Comparison of ENCODE assay signal across 19 mouse cellular contexts in genomic region chr10:76727301-76727700, GRCm38 (mm10). TPM values are rescaled to one million over a fixed set of nuclear protein-coding genes. Genes with fewer than 3 reads are reported as not detected.
DNase-seq lines count a peak whose midpoint lies in the region; ATAC-seq lines count a peak whose summit lies in the region.
"Had no signal": no experiment of that assay in that cellular context is flagged by ENCODE, and none has a peak within 500 bp of the region (broad histone marks: within the 10 kb centered on the region; RNA-seq: fewer than 3 reads in every experiment).

No protein-coding gene starts in this region.

- H3K27me3 ChIP-seq in midbrain, embryonic 10.5 days (ENCODE audit: low read depth, poor library complexity, severe bottlenecking) = peaks cover 12% of the 10 kb centered on the region; the same call in 1 of the 2 replicates
- H3K27me3 ChIP-seq in midbrain, embryonic 11.5 days (ENCODE audit: control insufficient read depth, insufficient read depth, low read length) = no peaks in the 10 kb centered on the region
- no peaks in the 10 kb centered on the region for H3K27me3 ChIP-seq in embryonic facial prominence, embryonic 14.5 days (replicated peaks; ENCODE audit: control insufficient read depth, insufficient read depth, low read length)
- H3K27me3 ChIP-seq in limb, embryonic 10.5 days (ENCODE audit: low read depth, poor library complexity, severe bottlenecking) = no peaks in the 10 kb centered on the region
- H3K27me3 ChIP-seq: embryonic facial prominence, embryonic 12.5 days; limb, embryonic 12.5 days; midbrain, embryonic 15.5 days had no signal

- no peak overlapping the region; the same call in 1 of the 2 replicates for H3K27ac ChIP-seq in midbrain, embryonic 10.5 days (replicated peaks)
- no peak overlapping the region for H3K27ac ChIP-seq in midbrain, embryonic 11.5 days (ENCODE audit: low read depth, low read length)
- peak overlapping the region; percentile 79; the same call in 1 of the 2 replicates for H3K27ac ChIP-seq in embryonic facial prominence, embryonic 14.5 days (replicated peaks; ENCODE audit: low read depth, low read length)
- 0 out of 2 replicates have a peak overlapping the region, but pooled peaks have one; percentile 72 for H3K27ac ChIP-seq in limb, embryonic 10.5 days
- H3K27ac ChIP-seq: hindbrain, embryonic 13.5 days; limb, embryonic 12.5 days; liver, embryonic 14.5 days; midbrain, embryonic 15.5 days had no signal

- H3K4me1 ChIP-seq in midbrain, embryonic 10.5 days = peaks cover 25% of the 10 kb centered on the region
- no peaks in the 10 kb centered on the region; the same call in 1 of the 2 replicates for H3K4me1 ChIP-seq in midbrain, embryonic 11.5 days (ENCODE audit: control insufficient read depth, insufficient read depth, low read length)
- peaks cover 50% of the 10 kb centered on the region for H3K4me1 ChIP-seq in embryonic facial prominence, embryonic 14.5 days (ENCODE audit: control insufficient read depth, insufficient read depth, low read length)
- peaks cover 34% of the 10 kb centered on the region for H3K4me1 ChIP-seq in limb, embryonic 10.5 days
- H3K4me1 ChIP-seq: midbrain, embryonic 15.5 days had no signal

- peak; percentile 14 for DNase-seq in kidney, postnatal 10 days
- DNase-seq in kidney, adult 18-20 months = no peak
- peak; percentile 8 for DNase-seq in midbrain, embryonic 10.5 days (ENCODE audit: low spot score)
- DNase-seq in midbrain, embryonic 11.5 days (ENCODE audit: low spot score, missing footprints) = no peak
- DNase-seq in embryonic facial prominence, embryonic 14.5 days (ENCODE audit: low spot score) = no peak
- DNase-seq in limb, embryonic 10.5 days (ENCODE audit: low spot score) = no peak
- DNase-seq in frontal cortex, postnatal 25 days (ENCODE audit: low spot score in 2 of 2) = no peak
- DNase-seq: cerebellum, adult 9-10 months; forebrain, postnatal 0 days; kidney, adult 9 months; kidney, postnatal 36 days; right cerebral cortex, postnatal 25 days had no signal

- no peaks in the 10 kb centered on the region for H3K9me3 ChIP-seq in midbrain, embryonic 10.5 days (replicated peaks)
- no peaks in the 10 kb centered on the region for H3K9me3 ChIP-seq in midbrain, embryonic 11.5 days (ENCODE audit: control insufficient read depth, low read length)
- no peaks in the 10 kb centered on the region for H3K9me3 ChIP-seq in embryonic facial prominence, embryonic 14.5 days (ENCODE audit: control insufficient read depth, low read length)
- H3K9me3 ChIP-seq in limb, embryonic 10.5 days (replicated peaks) = no peaks in the 10 kb centered on the region
- H3K9me3 ChIP-seq: embryonic facial prominence, embryonic 12.5 days; forebrain, embryonic 10.5 days; hindbrain, embryonic 13.5 days; limb, embryonic 12.5 days; midbrain, embryonic 15.5 days had no signal

- 85% methylated on average over 7 of the region's 7 CpGs for WGBS in midbrain, embryonic 10.5 days
- 87% methylated on average over 7 of the region's 7 CpGs for WGBS in midbrain, embryonic 11.5 days
- WGBS in embryonic facial prominence, embryonic 14.5 days = 86% methylated on average over 7 of the region's 7 CpGs
- WGBS in limb, embryonic 10.5 days = 93% methylated on average over 7 of the region's 7 CpGs

- no peak overlapping the region for H3K9ac ChIP-seq in midbrain, embryonic 11.5 days (ENCODE audit: low read length)
- no peak overlapping the region for H3K9ac ChIP-seq in embryonic facial prominence, embryonic 14.5 days (ENCODE audit: low read depth, low read length)
- H3K9ac ChIP-seq: embryonic facial prominence, embryonic 12.5 days; forebrain, postnatal 0 days; hindbrain, embryonic 13.5 days; limb, embryonic 12.5 days; liver, embryonic 14.5 days; midbrain, embryonic 15.5 days had no signal

- H3K36me3 ChIP-seq in midbrain, embryonic 10.5 days = no peaks in the 10 kb centered on the region
- H3K36me3 ChIP-seq in midbrain, embryonic 11.5 days (ENCODE audit: control insufficient read depth, insufficient read depth, low read length) = no peaks in the 10 kb centered on the region
- H3K36me3 ChIP-seq in embryonic facial prominence, embryonic 14.5 days (ENCODE audit: control insufficient read depth, insufficient read depth, low read length) = peaks cover 13% of the 10 kb centered on the region
- H3K36me3 ChIP-seq in limb, embryonic 10.5 days = no peaks in the 10 kb centered on the region
- H3K36me3 ChIP-seq: forebrain, embryonic 10.5 days; hindbrain, embryonic 13.5 days; midbrain, embryonic 15.5 days had no signal

- no peak for ATAC-seq in midbrain, embryonic 11.5 days (ENCODE audit: low FRiP score)
- ATAC-seq in embryonic facial prominence, embryonic 14.5 days (ENCODE audit: low read depth) = no peak
- ATAC-seq: forebrain, postnatal 0 days; midbrain, embryonic 15.5 days had no signal

- no peak overlapping the region for H3K4me2 ChIP-seq in midbrain, embryonic 11.5 days
- H3K4me2 ChIP-seq in embryonic facial prominence, embryonic 14.5 days (ENCODE audit: low read depth, low read length) = no peak overlapping the region
- H3K4me2 ChIP-seq: embryonic facial prominence, embryonic 12.5 days; hindbrain, embryonic 13.5 days; limb, embryonic 12.5 days; midbrain, embryonic 15.5 days had no signal

- H3K4me3 ChIP-seq in midbrain, embryonic 10.5 days = no peak overlapping the region
- H3K4me3 ChIP-seq in midbrain, embryonic 11.5 days (ENCODE audit: low read depth, low read length) = no peak overlapping the region
- H3K4me3 ChIP-seq in embryonic facial prominence, embryonic 14.5 days (ENCODE audit: low read depth, low read length) = no peak overlapping the region
- no peak overlapping the region for H3K4me3 ChIP-seq in limb, embryonic 10.5 days
- H3K4me3 ChIP-seq: embryonic facial prominence, embryonic 12.5 days; forebrain, embryonic 10.5 days; hindbrain, embryonic 13.5 days; limb, embryonic 12.5 days; midbrain, embryonic 15.5 days; myocyte had no signal

RNA-seq across cellular contexts. Expression of gene Col6a1, which starts 1.3 kb away (rescaled TPM):
- polyA plus RNA-seq in midbrain, embryonic 10.5 days (2016; fragmentation: Nextera tagmentation; extraction: Ambion mirVana) = 8.0 and 14.7 TPM in 2 replicates
- 12.8 and 12.9 TPM in 2 replicates for polyA plus RNA-seq in midbrain, embryonic 11.5 days (2014; fragmentation: Nextera tagmentation; extraction: Ambion mirVana)
- polyA plus RNA-seq in embryonic facial prominence, embryonic 14.5 days (2014; fragmentation: Nextera tagmentation; extraction: Ambion mirVana) = 405 and 419 TPM in 2 replicates
- 4.1 and 7.8 TPM in 2 replicates for polyA plus RNA-seq in limb, embryonic 10.5 days (2016; fragmentation: Nextera tagmentation; extraction: Ambion mirVana)

Comparison
In these comparisons a context has a peak if more than half of its experiments do, and no peak if none do; other contexts are left out.
1. DNase-seq: peak in kidney, postnatal 10 days (single experiment) and midbrain, embryonic 10.5 days (single experiment); none in kidney, adult 18-20 months (single experiment), midbrain, embryonic 11.5 days (single experiment), embryonic facial prominence, embryonic 14.5 days (single experiment), limb, embryonic 10.5 days (single experiment) and frontal cortex, postnatal 25 days (0 of 2).
2. H3K27ac ChIP-seq: peak in embryonic facial prominence, embryonic 14.5 days (single experiment) and limb, embryonic 10.5 days (single experiment); none in midbrain, embryonic 10.5 days (single experiment) and midbrain, embryonic 11.5 days (single experiment).
3. RNA of gene Col6a1, which starts 1.3 kb away (polyA plus RNA-seq): 405 to 419 TPM in embryonic facial prominence, embryonic 14.5 days; 12.8 to 12.9 TPM in midbrain, embryonic 11.5 days, 8.0 to 14.7 TPM in midbrain, embryonic 10.5 days and 4.1 to 7.8 TPM in limb, embryonic 10.5 days; every median in the first group is over 10 times any median in the second.